Mouse (Mus musculus): ENCODE data around the gene Vat1. TPM values are rescaled to one million over a fixed set of nuclear protein-coding genes. Genes with fewer than 3 reads are reported as not detected.
"Not testable (repeated sequence)": the region's sequence is repeated elsewhere in the genome, so short reads cannot be mapped to it uniquely, and the experiment has no call there.

Gene Vat1
- total RNA-seq, 2 experiments from 2014 or later = 32.1 to 33.8 TPM

DNA sequence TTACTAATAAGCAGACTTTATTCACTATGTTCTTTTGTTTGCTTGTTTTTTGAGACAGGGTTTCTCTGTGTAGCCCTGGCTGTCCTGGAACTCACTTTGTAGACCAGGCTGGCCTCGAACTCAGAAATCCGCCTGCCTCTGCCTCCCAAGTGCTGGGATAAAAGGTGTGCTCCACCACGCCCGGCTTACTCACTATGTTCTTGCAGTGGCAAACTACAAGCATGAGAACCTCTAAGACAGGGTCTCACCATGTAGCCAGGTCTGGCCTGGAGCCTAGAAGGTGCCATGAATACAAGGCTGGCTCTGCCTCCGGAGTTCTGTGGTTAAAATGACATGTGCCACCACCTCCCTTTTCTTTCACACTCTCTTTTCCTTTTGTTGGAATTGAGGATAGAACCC, 521 bp upstream of the Vat1 start:
- DNase-seq (ENCODE audit: low spot score in 2 of 2) = not testable (repeated sequence)

DNA sequence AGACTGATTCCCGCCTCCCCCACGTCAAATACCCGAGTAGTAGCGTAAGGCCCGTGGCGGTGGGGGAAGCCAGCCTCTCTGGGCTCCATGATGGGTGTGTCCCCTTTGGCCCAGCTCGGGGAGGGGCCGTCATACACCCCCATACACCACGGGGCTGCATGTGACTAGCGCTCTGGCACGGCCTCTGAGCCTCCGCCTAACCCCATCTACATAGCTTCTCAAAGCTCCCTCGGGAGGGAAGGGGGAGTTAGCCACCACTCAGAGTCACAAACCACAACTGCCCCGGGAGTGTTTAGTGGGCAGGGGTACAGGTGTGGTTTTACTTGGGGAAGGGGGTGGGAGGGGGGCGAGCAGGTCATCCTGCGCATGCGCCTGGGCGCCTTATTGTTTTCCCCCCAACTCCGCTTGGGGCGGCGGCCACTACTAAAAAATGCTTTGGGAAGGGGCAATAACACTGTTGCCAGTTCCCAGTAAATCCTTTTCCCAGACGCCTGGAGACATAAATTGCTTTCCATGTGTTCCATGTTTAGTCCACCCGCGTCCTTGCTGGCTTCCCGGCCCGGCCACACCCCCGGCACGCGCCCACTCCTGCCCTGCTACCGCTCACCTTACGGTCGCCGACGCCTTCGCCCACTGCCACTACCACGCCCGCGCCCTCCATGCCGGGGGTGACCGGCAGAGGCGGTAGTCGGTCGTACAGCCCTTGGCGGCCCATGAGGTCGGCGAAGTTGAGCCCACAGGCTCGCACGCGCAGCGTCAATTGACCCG, 745 bp downstream of the Vat1 start:
- no peak for DNase-seq (ENCODE audit: low spot score in 2 of 2)

DNA sequence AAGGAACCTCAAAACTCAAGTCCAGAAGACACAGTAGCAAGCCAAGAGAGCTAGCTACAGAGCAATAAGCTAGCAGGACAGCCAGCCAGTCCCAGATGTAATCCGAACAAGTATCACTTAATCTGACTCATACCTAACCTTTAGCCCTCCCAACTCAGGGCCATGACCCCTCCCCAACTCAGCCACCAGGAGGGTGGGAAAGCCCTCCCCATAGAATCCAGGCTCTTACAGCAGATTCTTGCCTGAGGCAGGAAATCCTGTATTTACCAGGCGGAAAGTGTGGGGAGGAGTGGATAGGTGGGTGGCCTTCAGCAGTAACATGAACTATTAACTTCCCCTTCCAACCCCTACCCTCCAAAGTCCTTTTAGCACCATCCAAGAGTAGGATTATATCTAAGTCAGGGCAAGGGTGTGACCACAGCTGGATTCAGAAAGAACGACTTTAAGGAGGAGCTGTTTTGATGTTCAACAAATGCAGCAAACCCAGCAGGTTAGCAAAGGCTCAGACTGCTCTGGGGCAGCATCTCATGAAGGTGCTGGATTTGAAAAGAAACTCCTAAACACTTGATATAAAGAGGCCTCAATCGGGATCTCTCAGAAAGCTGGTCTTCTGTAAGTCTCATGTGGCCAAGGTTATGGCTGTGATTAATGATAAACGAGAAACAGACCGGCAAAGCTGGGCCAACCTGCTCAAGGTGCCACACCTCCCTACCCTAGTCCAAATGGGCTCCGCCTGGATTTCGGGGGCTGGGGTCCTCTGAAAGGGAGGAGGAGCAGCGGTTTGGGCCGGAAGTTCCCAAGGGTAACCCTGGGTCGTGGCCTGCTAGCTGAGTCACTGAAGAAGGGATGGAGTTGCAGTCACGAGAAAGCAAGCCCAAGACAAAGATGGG, 1.6 kb downstream of the Vat1 start, which contains the start of gene Rnd2:
TSS of gene Rnd2 (plus strand) at position 789 of the 890 bp plus-strand sequence.
- DNase-seq (ENCODE audit: low spot score in 2 of 2) = no peak

DNA sequence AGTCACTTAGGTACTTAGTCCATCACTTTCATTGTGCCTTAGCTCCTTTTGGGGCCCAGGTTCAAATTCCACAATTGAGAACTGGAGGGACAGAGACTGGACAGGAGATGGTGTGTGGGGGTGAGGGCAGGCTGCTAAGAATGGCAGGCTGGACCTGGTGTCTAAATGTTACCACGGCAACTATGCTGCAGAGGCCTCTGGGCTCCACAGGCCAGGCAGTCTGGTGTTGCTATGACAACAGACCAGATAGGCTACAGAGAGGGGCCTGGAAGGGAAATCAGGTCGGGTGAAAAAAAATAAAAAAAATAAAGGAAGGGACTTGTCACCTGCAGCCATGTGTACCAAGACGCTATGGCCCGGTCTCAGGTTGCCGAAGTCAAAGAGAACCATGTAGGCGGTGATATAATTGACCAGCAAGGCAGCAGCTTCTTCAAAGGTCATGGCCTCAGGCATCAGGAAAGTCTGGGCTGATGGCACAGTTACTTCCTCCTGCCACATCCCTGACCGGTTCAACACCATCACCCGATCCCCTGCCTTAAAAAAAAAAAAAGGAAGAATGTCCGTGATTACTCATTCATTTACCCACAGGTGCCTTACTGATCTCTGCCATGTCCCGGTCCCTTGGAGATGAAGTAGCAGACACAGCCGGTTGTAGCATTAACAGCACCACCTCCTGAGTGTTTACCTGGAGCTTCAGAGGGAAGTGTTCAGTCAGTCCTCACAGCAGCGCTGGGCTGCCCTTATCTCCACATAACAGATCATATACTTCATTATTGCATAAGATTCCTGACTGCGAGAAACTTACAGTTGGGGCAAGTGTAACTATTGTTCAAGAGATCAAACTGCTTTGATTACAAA, 3.2 kb downstream of the Vat1 start:
- DNase-seq (ENCODE audit: low spot score in 2 of 2) = no peak

DNA sequence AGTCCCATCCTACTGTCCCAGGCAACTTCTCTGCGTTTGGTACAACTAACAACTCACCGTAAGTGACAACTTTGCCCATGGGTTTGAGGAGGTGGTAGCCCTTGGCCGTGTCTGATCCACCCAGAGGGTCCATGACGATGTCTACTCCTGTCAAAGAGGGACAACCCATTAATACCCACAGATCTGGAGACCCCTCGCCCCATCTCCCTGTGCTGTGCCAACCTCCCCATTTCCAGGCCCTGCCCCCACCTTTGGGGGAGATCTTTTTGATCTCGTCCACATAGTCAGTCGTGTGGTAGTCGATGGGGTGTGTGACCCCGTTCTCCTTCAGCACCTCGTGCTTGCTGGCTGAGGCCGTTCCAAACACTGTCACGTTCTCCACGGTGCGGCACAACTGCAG, 3.9 kb downstream of the Vat1 start:
- DNase-seq (ENCODE audit: low spot score in 2 of 2) = no peak

DNA sequence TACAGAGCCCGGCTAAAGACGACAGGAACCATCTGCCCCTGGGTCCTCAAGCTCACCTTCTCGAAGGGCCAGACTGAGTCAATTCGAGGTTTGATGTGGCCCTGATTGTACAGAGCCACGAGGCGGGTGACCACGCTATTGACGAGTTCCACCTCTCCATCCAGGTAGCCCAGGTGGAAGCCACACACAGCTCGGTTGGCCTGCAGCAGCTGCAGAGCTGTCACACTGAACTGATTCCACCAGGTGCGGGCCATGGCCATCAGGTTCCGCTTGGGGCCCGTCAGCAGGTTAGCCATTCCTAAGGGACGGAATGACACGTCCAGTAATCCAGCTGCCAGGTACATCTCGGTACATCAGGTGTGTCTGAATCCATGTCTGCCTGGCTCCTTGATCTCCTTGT, 5.7 kb downstream of the Vat1 start:
- no peak for DNase-seq (ENCODE audit: low spot score in 2 of 2)

DNA sequence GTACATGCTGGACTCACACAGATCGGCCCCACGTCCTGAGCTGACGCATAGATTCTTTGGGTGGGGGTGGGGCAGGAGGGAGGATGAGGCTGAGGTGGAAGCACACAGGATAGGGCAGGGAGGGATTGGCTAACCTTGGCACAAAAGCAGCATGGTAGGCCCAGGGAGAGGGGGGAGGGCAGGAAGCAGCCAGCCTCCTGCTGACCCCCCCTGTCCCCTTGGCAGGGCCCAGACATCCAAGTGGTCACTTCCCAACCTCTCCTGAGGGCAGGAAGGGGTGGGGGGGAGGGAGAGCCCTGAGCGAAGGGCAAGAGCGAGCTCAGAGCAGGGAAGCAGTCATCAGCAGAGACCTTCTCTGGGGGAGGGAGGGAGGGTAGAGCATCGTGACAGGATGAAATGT, 6.3 kb downstream of the Vat1 start:
- DNase-seq (ENCODE audit: low spot score in 2 of 2) = no peak

DNA sequence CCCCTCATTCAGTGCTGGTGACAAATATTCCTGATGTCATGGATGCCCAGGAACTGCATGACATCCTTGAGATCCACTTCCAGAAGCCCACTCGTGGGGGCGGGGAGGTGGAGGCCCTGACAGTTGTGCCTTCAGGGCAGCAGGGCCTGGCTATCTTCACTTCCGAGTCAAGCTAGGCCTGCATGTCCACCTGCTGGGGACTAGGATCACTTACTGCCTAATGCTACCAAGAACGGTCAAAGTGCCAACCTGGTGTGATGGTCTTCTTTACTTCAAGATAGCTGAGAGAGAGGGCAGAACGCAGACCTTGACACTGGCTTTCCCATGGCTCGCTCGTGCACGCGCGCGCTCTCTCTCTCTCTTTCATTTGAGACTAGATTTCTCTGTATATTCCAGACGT, 7.8 kb downstream of the Vat1 start:
- no peak for DNase-seq (ENCODE audit: low spot score in 2 of 2)

DNA sequence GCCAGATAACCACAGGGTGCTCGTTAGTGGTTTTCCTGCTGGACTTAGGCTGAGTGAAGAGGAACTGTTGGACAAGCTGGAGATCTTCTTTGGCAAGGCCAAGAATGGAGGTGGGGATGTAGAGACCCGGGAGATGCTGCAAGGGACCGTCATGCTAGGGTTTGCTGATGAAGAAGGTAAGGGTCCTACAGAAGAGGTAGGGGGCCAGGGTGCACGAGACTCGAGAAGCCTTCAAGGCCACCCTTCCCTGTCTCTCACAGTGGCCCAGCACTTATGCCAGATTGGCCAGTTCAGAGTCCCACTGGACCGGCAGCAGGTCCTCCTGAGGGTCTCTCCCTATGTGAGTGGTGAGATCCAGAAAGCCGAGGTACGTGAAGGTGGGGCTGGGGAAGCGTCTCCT, 8.4 kb downstream of the Vat1 start:
- no peak for DNase-seq (ENCODE audit: low spot score in 2 of 2)

DNA sequence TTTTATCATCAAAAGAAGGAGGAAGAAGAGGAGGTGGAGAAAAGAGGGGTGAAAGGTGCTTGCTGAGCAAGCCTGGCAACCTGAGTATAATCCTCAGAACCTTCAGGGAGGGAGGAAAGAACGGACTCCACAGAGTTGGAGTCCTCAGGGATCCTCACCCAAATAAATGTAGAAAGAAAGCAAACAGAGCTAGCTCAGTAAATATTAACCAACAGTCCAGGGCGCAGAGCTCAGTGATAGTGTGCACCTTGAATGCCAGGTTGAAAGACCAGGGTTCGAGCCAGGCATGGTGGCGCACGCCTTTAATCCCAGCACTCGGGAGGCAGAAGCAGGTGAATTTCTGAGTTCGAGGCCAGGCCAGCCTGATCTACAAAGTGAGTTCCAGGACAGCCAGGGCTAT, 10.4 kb downstream of the Vat1 start:
- DNase-seq (ENCODE audit: low spot score in 2 of 2) = no peak

DNA sequence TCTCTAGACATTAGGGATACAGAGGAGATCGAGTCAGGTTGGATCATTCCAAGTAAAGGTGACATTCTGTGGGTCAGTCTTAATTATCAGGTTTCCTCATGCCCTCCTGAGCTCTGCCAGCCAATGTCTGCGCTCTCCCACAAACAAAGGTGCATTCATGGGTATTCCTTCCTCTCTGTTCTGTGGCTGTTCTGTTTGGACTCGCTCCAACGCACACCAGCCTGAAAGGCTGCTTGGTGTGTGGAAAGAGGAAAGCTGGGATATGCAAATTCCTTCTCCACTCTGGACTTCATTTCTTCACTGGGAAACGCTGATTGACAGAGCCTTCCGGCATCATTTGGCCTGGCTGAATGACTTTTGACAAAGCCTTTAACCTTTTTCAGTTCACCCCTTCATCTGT, 11.3 kb downstream of the Vat1 start:
- DNase-seq (ENCODE audit: low spot score in 2 of 2) = no peak

DNA sequence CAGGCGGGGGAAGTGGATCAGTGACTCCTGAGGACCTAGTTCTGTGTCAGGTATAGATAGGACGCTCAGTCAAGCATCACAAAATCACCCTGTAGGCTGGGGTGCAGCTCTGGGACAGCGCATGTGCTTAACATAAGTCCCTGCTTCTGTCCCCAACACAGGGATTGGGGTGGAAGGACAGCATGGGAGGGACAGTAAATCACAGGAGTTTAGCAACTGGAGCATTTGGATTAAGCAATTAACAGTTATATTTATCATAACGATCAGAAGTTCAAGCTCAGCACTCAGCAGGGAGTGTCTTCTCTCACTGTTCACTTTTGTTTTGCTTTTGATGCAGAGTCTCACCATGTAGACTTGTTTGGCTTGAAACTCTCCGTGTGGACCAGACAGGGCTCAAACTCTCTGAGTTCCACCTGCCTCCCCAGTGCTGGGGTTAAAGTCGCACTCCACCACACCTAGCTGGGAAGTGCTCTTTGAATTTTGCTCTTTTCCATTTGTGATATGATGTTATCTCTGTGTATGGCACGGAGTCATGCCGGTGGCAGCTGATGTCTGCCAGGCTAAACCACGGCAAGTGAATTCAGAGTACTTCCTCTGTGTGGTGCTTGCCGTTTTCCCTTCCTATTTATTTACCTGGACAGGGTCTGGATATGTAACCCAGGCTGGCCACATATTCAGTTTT, 13.8 kb downstream of the Vat1 start:
- no peak for DNase-seq (ENCODE audit: low spot score in 2 of 2)

DNA sequence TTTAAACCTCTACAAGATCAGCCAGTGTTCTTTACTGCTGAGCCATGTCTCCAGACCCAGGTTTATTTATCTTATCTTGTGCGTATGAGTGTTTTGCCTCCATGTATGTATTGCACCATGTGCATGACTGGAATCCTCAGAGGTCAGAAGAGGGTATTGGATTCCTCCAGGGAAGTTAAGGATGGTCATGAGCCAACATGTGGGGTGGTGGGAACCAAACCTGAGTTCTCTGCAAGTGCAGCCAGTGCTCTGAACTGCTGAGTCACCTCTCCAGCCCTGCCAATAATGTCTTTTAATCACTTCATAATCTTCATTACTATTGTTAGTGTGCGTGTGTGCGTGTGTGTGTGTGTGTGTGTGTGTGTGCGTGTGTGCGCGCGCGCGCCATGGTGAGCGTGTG, 14.5 kb downstream of the Vat1 start:
- DNase-seq (ENCODE audit: low spot score in 2 of 2) = no peak

DNA sequence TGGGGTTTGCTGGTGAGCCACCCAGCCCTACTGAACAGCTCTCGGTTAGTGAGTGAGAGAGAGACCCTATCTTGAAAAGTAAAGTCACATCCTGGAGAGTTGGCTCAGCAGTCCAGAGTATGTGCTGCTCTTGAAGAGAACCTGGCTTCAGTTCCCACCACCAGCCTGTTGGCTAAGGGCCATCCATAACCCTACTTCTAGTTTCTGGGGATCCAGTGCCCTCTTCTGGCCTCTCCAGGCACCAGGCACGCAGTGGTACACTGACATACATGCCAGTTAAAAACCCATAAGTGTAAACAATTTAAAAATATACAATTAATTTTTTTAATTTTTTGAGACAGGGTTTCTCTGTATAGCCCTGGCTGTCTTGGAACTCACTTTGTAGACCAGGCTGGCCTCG, 15.6 kb downstream of the Vat1 start:
- no peak for DNase-seq (ENCODE audit: low spot score in 2 of 2)

DNA sequence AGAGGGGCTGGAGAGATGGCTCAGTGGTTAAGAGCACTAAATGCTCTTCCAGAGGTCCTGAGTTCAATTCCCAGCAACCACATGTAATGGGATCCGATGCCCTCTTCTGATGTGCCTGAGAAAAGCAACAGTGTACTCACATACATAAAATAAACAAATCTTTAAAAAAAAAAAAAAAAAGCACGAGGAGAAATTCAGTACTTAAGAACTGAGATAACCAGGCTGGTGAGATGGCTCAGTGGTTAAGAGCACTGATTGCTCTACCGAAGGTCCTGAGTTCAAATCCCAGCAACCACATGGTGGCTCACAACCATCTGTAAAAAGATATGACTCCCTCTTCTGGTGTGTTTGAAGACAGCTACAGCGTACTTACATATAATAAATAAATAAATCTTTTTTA, 16.4 kb downstream of the Vat1 start:
- DNase-seq (ENCODE audit: low spot score in 2 of 2) = not testable (repeated sequence)

DNA sequence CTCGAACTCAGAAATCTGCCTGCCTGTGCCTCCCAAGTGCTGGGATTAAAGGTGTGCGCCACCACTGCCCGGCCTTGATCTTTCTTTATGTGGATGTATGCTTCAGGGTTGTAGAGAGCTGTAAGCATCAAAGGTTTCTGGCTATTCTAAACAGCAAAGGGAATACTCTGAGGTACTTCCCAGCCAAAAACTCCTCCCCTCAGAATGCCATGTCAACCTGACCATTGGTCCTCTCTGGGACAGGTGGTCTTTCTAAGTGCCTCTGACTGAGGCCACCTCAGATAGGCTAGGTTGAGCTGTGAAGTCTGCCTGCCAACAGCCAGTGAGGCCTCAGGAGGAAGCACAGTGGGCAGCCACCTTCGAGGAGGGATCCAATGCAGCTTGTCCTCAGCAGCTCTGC, 17.1 kb downstream of the Vat1 start:
- no peak for DNase-seq (ENCODE audit: low spot score in 2 of 2)

DNA sequence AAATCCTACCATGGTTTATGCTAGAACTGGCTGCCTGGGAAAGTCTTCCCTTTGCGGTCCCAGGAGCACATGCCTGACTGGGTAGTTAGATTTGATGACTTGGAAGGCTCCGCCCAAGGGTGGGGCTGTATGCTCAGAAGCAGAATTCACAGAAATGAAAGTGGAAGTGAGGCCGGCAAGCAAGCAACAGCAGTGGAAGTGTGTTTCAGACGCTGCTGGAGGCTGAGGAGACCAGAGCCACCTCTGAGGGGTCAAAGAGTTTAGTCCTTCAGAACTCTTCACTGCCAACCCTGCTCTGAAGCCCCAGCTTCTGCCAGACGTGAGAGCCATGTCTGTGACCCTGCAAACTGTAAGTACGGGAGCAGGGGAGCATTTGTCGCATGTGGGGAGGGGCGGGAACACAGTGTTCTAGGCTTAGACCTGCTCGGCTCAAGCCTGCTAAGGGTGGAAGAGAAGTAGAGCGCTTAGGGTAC, 17.7 kb downstream of the Vat1 start, which contains the start of gene Ifi35:
TSS of gene Ifi35 (plus strand) at position 134 of the 473 bp plus-strand sequence.
- no peak for DNase-seq (ENCODE audit: low spot score in 2 of 2)

DNA sequence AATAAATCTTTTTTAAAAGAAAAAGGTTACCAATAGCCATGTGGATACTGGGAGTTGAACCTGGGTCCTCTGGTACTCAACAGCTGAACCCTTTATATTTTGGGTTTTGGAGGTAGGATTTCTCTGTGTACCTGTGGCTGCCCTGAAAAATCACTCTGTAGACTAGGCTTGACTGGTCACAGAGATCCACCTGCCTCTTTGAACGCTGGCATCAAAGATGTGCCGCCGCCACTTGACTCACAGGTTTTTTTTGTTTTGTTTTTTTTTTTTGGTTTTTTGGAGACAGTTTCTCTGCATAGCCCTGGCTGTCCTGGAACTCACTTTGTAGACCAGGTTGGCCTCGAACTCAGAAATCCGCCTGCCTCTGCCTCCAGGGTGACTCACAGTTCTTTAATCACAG, 18.2 kb downstream of the Vat1 start:
- DNase-seq (ENCODE audit: low spot score in 2 of 2) = no peak

DNA sequence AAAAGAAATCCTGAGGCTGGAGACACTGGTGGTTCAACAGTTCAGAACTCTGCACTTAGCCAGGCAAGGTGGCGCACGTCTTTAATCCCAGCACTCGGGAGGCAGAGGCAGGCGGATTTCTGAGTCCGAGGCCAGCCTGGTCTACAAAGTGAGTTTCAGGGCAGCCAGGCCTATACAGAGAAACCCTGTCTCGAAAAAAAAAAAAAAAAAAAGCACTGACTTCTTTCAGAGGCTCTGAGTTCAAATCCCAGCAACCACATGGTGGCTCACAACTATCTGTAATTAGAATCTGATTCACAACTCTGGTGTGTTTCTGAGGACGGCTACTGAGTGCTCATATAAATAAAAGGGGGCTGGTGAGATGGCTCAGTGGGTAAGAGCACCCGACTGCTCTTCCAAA, 19.2 kb downstream of the Vat1 start:
- DNase-seq (ENCODE audit: low spot score in 2 of 2) = not testable (repeated sequence)

DNA sequence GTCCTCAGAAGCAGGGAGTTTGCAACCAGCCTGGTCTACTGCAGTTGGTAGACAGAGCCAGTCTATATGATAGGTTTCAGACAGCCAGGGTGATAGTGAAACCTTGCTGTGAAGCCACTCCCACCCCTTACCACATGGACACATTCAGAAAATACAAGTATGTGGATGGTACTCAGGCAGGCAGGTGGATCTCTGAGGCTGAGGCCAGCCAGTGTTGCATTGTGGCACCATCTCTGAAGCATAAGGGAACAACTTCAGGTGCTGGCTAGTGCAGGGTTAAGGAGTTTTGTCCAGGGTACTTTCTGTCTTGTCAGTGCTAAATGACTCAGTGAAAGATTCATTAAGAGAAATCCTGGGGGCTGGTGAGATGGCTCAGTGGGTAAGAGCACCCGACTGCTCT, 19.7 kb downstream of the Vat1 start:
- no peak for DNase-seq (ENCODE audit: low spot score in 2 of 2)

DNA sequence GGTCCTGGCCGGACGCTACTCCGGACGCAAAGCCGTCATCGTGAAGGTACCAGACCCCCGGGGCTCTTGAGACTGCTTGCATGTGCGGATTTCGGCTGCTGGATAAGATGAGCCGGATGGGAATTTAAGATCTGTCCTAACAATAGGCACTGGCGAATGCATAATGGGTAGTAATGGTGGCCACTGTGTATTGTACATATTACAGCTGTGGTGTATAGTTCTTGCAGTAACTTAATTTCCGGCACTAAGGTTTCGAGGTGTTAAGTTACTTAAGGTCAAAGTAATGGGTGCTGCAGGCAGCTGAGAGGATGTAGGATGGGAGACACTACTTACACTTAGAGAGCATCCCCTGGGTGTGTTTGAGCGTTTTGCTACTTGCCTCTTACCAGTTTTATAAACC, 23.3 kb downstream of the Vat1 start:
- DNase-seq (ENCODE audit: low spot score in 2 of 2) = no peak
